Mouse (Mus musculus): ENCODE measurements around the gene Tmem254a. TPM values are rescaled to one million over a fixed set of nuclear protein-coding genes. Genes with fewer than 3 reads are reported as not detected.
A peak's percentile ranks its signal among the peaks of the same experiment; 100 is the strongest.
"Not testable (repeated sequence)": the region's sequence is repeated elsewhere in the genome, so short reads cannot be mapped to it uniquely, and the experiment has no call there.

Gene Tmem254a
- 2.3 and 4.2 TPM in 2 replicates for polyA plus RNA-seq (2015; fragmentation: Nextera tagmentation; extraction: Ambion mirVana)

DNA sequence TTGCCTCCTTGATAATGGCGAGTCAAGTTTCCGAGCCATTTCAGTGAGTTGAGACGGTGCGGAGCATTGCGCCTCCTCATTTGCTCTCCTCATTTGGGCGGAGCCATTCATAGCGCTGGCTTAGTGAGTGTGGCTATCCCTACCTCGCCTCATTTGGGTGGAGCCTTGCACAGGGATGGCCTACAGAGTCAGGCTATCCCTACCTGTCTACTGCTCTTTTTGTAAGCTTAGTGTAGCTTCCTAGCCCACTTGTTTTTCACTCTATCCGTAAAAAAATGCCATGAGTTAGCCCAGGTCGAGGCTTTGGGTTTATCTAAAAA is at the start of gene Tmem254a:
Tmem254a (minus strand) TSS at position 111 of the 320 bp plus-strand sequence.
- not testable (repeated sequence) for H3K4me1 ChIP-seq (replicated peaks); H3K9ac ChIP-seq; ATAC-seq (replicated peaks; ENCODE audit: insufficient number of reproducible peaks, insufficient read depth, low FRiP score, low read depth); H3K27ac ChIP-seq; H3K4me3 ChIP-seq; H3K36me3 ChIP-seq; H3K27me3 ChIP-seq; H3K9me3 ChIP-seq (replicated peaks); H3K4me2 ChIP-seq
- WGBS, result no CpG with 5 or more reads among the region's 10 CpGs

DNA sequence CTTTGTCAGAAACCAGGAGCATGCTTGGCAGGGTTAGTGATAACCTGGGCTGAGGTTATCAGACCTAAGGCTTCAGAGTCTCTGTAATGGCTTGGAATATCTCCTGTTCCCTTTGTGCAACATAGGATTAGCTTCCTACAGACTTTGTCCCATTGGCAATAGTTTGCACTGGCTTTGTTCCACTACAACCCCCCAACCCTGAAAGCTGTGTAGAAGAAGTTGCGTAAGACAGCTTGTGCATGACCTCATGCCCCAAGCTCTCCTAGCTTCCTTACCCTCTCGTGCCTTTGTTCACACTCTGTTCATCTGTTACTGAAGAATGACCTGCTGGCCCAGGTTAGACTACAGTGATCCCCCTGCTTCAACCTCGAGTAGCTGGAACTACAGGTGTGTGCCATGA is 30.4 kb upstream of the Tmem254a start:
- WGBS, result no CpG with 5 or more reads among the region's 3 CpGs
- H3K27me3 ChIP-seq; ATAC-seq (replicated peaks; ENCODE audit: insufficient number of reproducible peaks, insufficient read depth, low FRiP score, low read depth): not testable (repeated sequence)

GRCm38 (mm10) chr14:25938004-25938403 is 10.5 kb upstream of the Tmem254a start, which contains the start of gene Cphx1:
Gene Cphx1 (plus strand): TSS chr14:25938304.
- not testable (repeated sequence) for H3K4me1 ChIP-seq (replicated peaks); H3K36me3 ChIP-seq; H3K27me3 ChIP-seq; H3K9ac ChIP-seq; H3K27ac ChIP-seq; H3K9me3 ChIP-seq (replicated peaks); ATAC-seq (replicated peaks; ENCODE audit: insufficient number of reproducible peaks, insufficient read depth, low FRiP score, low read depth); H3K4me3 ChIP-seq; H3K4me2 ChIP-seq
- WGBS, result no CpG with 5 or more reads among the region's 8 CpGs

More for the DNA sequence above, 30.4 kb upstream of the Tmem254a start:
- not testable (repeated sequence) for H3K9ac ChIP-seq; H3K4me3 ChIP-seq; H3K9me3 ChIP-seq (replicated peaks); H3K27ac ChIP-seq; H3K36me3 ChIP-seq; H3K4me2 ChIP-seq; H3K4me1 ChIP-seq (replicated peaks)

GRCm38 (mm10) chr14:25936867-25937630 is 9.6 kb upstream of the Tmem254a start:
- not testable (repeated sequence) for H3K9ac ChIP-seq; H3K4me1 ChIP-seq (replicated peaks); H3K36me3 ChIP-seq; H3K4me2 ChIP-seq; H3K9me3 ChIP-seq (replicated peaks); H3K4me3 ChIP-seq; H3K27ac ChIP-seq; ATAC-seq (replicated peaks; ENCODE audit: insufficient number of reproducible peaks, insufficient read depth, low FRiP score, low read depth); H3K27me3 ChIP-seq
- no CpG with 5 or more reads among the region's 5 CpGs for WGBS

GRCm38 (mm10) chr14:25926814-25927561 is 484 bp downstream of the Tmem254a start:
- WGBS, result no CpG with 5 or more reads among the region's 44 CpGs
- H3K9ac ChIP-seq; H3K27me3 ChIP-seq; H3K9me3 ChIP-seq (replicated peaks); H3K27ac ChIP-seq; H3K4me3 ChIP-seq; H3K36me3 ChIP-seq; H3K4me2 ChIP-seq; H3K4me1 ChIP-seq (replicated peaks): not testable (repeated sequence)
- peak; percentile 39; the same call in 1 of the 2 replicates for ATAC-seq (replicated peaks; ENCODE audit: insufficient number of reproducible peaks, insufficient read depth, low FRiP score, low read depth)

DNA sequence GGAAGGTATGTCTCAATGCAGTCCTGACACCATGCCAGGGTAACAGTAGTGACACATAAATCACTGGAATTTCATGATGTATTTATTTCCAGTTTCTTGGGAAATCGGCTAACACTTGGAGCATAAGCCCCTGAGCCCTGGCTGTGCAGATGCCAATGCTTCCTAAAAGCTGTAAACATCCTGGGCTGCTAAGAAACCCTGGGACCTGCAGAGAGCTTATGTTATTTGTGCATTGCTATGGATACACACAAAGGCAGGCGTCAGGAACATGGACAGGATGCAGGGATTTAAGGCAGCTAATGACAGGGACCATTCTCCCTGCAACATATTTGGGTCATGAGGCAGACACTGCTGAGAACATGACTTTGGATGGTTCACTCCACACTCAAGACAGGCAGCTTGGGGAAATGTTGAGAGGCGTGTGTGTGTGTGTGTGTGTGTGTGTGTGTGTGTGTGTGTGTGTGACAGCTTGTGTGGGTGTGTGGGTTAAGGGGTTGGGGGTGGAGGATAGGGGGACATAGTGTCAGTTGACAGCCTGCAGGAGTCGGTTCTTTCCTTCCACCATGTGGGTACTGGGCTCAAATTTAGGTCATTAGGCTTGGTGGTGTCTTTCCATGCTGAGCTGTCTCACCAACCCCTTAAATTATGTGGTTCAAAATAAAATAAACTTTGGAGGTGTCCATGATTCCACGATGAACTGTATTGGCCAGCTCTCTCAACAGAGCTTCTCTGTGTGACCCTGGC is 8.9 kb downstream of the Tmem254a start:
- H3K27me3 ChIP-seq; H3K9me3 ChIP-seq (replicated peaks); H3K4me1 ChIP-seq (replicated peaks); H3K4me3 ChIP-seq; ATAC-seq (replicated peaks; ENCODE audit: insufficient number of reproducible peaks, insufficient read depth, low FRiP score, low read depth); H3K36me3 ChIP-seq; H3K4me2 ChIP-seq; H3K27ac ChIP-seq; H3K9ac ChIP-seq: not testable (repeated sequence)
- WGBS, result no CpG with 5 or more reads among the region's 5 CpGs

GRCm38 (mm10) chr14:25908976-25909375 is 18.5 kb downstream of the Tmem254a start:
- WGBS, result no CpG with 5 or more reads among the region's 8 CpGs
- not testable (repeated sequence) for H3K27ac ChIP-seq; H3K9ac ChIP-seq; H3K9me3 ChIP-seq (replicated peaks); H3K4me3 ChIP-seq; H3K4me2 ChIP-seq; H3K27me3 ChIP-seq; ATAC-seq (replicated peaks; ENCODE audit: insufficient number of reproducible peaks, insufficient read depth, low FRiP score, low read depth); H3K36me3 ChIP-seq; H3K4me1 ChIP-seq (replicated peaks)

DNA sequence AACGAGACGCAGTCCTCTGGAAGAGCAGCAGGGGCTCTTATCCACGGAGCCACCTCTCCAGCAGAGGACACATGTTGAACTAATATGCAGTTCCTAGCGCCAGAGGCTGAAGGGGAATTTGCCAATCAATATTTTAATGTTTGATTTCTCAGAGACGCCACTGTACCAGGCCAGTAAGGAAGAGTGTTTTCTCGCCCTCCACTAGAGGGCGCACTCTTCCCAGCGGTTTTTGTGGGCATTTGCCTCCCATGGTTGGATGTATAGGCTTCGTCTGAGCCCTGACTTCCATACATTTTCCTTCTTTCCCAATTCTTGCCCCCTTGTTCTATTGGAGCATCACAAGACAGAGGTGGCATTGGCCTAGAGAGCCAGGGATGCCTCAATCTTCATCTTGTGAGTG is 20.2 kb downstream of the Tmem254a start:
- not testable (repeated sequence) for H3K9ac ChIP-seq; ATAC-seq (replicated peaks; ENCODE audit: insufficient number of reproducible peaks, insufficient read depth, low FRiP score, low read depth); H3K9me3 ChIP-seq (replicated peaks); H3K4me2 ChIP-seq; H3K36me3 ChIP-seq; H3K27me3 ChIP-seq; H3K4me3 ChIP-seq; H3K27ac ChIP-seq; H3K4me1 ChIP-seq (replicated peaks)
- WGBS, result no CpG with 5 or more reads among the region's 9 CpGs

DNA sequence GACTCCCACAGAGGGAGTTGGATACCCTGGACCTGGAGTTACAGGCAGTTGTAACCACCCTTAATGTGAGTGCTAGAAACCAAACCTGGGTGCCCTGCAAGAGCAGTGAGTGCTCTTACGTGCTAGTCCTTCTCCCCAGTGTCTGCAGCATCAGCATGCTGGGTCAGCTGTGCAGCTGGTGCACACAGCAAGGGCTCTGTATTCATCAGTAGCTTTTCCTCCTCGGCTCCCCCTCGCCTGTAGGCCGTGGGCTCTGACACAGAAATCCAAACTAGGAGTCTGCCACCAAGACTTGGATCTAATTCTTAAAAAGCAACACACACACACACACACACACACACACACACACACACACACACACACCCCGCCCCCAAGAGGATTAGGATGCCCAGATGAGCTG is 22.2 kb downstream of the Tmem254a start:
- H3K27ac ChIP-seq; H3K9ac ChIP-seq; H3K9me3 ChIP-seq (replicated peaks); H3K4me2 ChIP-seq; H3K27me3 ChIP-seq; H3K4me3 ChIP-seq; H3K4me1 ChIP-seq (replicated peaks); H3K36me3 ChIP-seq; ATAC-seq (replicated peaks; ENCODE audit: insufficient number of reproducible peaks, insufficient read depth, low FRiP score, low read depth): not testable (repeated sequence)
- 80% methylated on average over 1 of the region's 5 CpGs for WGBS

DNA sequence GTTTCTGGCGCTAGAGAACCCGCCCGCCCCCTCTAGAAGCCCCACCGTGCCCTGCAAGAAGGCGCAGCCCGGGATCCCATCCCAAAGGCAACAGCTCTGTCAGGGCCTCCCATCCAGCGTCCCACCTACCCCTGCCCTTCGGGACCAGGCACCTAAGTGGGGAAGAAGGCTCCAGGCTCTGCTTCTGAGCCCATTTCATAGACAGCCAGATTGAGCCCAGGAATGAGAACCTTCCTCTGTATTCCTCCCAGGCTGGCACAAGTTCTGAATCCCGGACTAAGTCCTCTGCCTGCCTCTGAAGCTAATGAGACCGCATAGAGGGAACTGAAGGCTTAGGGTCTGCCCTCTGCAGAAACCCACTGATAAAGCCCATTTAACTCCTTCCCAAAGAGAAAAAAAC is 24.5 kb downstream of the Tmem254a start, which contains the start of gene Plac9a:
Plac9a (minus strand) TSS at position 101 of the 400 bp plus-strand sequence.
- not testable (repeated sequence) for H3K9me3 ChIP-seq (replicated peaks); H3K9ac ChIP-seq; H3K36me3 ChIP-seq; H3K4me3 ChIP-seq; H3K27me3 ChIP-seq; H3K27ac ChIP-seq; H3K4me1 ChIP-seq (replicated peaks); ATAC-seq (replicated peaks; ENCODE audit: insufficient number of reproducible peaks, insufficient read depth, low FRiP score, low read depth); H3K4me2 ChIP-seq
- no CpG with 5 or more reads among the region's 10 CpGs for WGBS

- not testable (repeated sequence) for H3K9ac ChIP-seq; H3K9me3 ChIP-seq (replicated peaks); ATAC-seq (replicated peaks; ENCODE audit: insufficient number of reproducible peaks, insufficient read depth, low FRiP score, low read depth); H3K4me2 ChIP-seq; H3K4me1 ChIP-seq (replicated peaks); H3K27ac ChIP-seq; H3K36me3 ChIP-seq; H3K27me3 ChIP-seq; H3K4me3 ChIP-seq
- no CpG with 5 or more reads among the region's 7 CpGs for WGBS
Observed at GRCm38 (mm10) chr14:25895686-25896085, 31.8 kb downstream of the Tmem254a start.

Measured in heart, embryonic 15.5 days (tissue).